Mouse (Mus musculus) c-Kit-negative CD71-positive TER-119-positive erythroid progenitor cells, embryonic 14.5 days (primary cell): ENCODE measurements around the gene Krtdap.
"Not testable (repeated sequence)": the region's sequence is repeated elsewhere in the genome, so short reads cannot be mapped to it uniquely, and the experiment has no call there.

Experiments
- DNase-seq: peaks from one replicate; pipeline ENCODE4 v3.0.0-alpha.2; 2013; ENCODE audit warnings: low read depth, low spot score

The Krtdap gene

GRCm38 (mm10) chr7:30787377-30788022 is at the start of gene Krtdap:
Gene Krtdap, plus strand, starts transcription at chr7:30787896.
- no peak for DNase-seq

- not testable (repeated sequence) for DNase-seq
These were observed 45.1 kb upstream of the Krtdap start for GRCm38 (mm10) chr7:30742570-30742969.

GRCm38 (mm10) chr7:30743617-30744016 is 44.1 kb upstream of the Krtdap start, which contains the start of gene Gapdhs:
Gene Gapdhs, minus strand, starts transcription at chr7:30743681.
- not testable (repeated sequence) for DNase-seq

- DNase-seq: no peak
These were observed 43.6 kb upstream of the Krtdap start for GRCm38 (mm10) chr7:30744022-30744598.

GRCm38 (mm10) chr7:30747525-30748204 is 40.0 kb upstream of the Krtdap start:
- DNase-seq: no peak

GRCm38 (mm10) chr7:30749824-30750606 is 37.7 kb upstream of the Krtdap start:
- no peak for DNase-seq

- DNase-seq: no peak
These were observed 36.5 kb upstream of the Krtdap start, which contains the start of gene Sbsn for GRCm38 (mm10) chr7:30751086-30751669. Gene Sbsn, plus strand, starts transcription at chr7:30751471.

GRCm38 (mm10) chr7:30757001-30757400 is 30.7 kb upstream of the Krtdap start:
- no peak for DNase-seq

- no peak for DNase-seq
These were observed 28.8 kb upstream of the Krtdap start for GRCm38 (mm10) chr7:30758853-30759252.

- no peak for DNase-seq
These were observed 25.8 kb upstream of the Krtdap start for GRCm38 (mm10) chr7:30761769-30762352.

- no peak for DNase-seq
These were observed 24.2 kb upstream of the Krtdap start, which contains the start of gene Dmkn for GRCm38 (mm10) chr7:30763456-30763855. Gene Dmkn, plus strand, starts transcription at chr7:30763756.

- DNase-seq: no peak
These were observed 22.5 kb upstream of the Krtdap start for GRCm38 (mm10) chr7:30765173-30765572.

GRCm38 (mm10) chr7:30766408-30766807 is 21.3 kb upstream of the Krtdap start:
- no peak for DNase-seq

- DNase-seq: no peak
These were observed 18.5 kb upstream of the Krtdap start for GRCm38 (mm10) chr7:30769236-30769635.

GRCm38 (mm10) chr7:30776104-30776503 is 11.6 kb upstream of the Krtdap start:
- no peak for DNase-seq

GRCm38 (mm10) chr7:30777081-30777579 is 10.6 kb upstream of the Krtdap start:
- DNase-seq: no peak

- DNase-seq: no peak
These were observed 9.8 kb upstream of the Krtdap start for GRCm38 (mm10) chr7:30777911-30778310.

GRCm38 (mm10) chr7:30781792-30782191 is 5.9 kb upstream of the Krtdap start:
- no peak for DNase-seq

- no peak for DNase-seq
These were observed 5.0 kb upstream of the Krtdap start for GRCm38 (mm10) chr7:30782658-30783057.

GRCm38 (mm10) chr7:30785154-30785553 is 2.5 kb upstream of the Krtdap start:
- no peak for DNase-seq
